Mouse (Mus musculus): Measurements from ENCODE around the gene Bzw1. TPM values are rescaled to one million over a fixed set of nuclear protein-coding genes. Genes with fewer than 3 reads are reported as not detected.
"Not testable (repeated sequence)": the region's sequence is repeated elsewhere in the genome, so short reads cannot be mapped to it uniquely, and the experiment has no call there.

The Bzw1 gene
- polyA plus RNA-seq, 1 experiment from 2014 or later = 314 TPM

DNA sequence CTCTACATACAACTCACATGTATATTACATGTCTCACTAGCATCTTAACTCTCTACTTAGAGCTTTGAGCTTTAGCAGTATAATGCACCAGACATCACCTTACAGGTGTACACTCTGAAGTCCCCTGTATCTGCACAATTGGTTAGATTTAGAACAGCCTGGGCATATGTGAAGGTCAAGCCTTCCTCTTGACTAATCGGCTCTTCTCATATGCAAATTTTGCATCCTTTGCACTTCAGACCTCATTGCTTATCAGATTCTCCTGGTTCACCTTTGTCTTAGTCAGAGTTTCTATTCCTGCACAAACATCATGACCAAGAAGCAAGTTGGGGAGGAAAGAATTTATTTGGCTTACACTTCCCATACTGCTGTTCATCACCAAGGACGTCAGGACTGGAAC is 23.0 kb upstream of the Bzw1 start:
- no peak overlapping the region for H3K9ac ChIP-seq
- no peak overlapping the region for H3K4me3 ChIP-seq
- no peaks in the 10 kb centered on the region for H3K9me3 ChIP-seq
- WGBS = 70% methylated on average over 2 of the region's 2 CpGs
- no peaks in the 10 kb centered on the region for H3K27me3 ChIP-seq
- no peaks in the 10 kb centered on the region for H3K4me1 ChIP-seq (replicated peaks)
- no peak for ATAC-seq (ENCODE audit: low FRiP score, low read depth)
- H3K36me3 ChIP-seq = no peaks in the 10 kb centered on the region
- H3K27ac ChIP-seq (replicated peaks) = no peak overlapping the region
- H3K4me2 ChIP-seq = no peak overlapping the region

GRCm38 (mm10) chr1:58374266-58374665 is 18.4 kb upstream of the Bzw1 start:
- not testable (repeated sequence) for H3K4me3 ChIP-seq; H3K36me3 ChIP-seq; H3K9ac ChIP-seq; H3K27ac ChIP-seq (replicated peaks); H3K4me2 ChIP-seq; H3K27me3 ChIP-seq; ATAC-seq (ENCODE audit: low FRiP score, low read depth); H3K4me1 ChIP-seq (replicated peaks); H3K9me3 ChIP-seq
- WGBS = 91% methylated on average over 2 of the region's 2 CpGs

- no peak overlapping the region for H3K9ac ChIP-seq
- H3K4me3 ChIP-seq = no peak overlapping the region
- H3K36me3 ChIP-seq = no peaks in the 10 kb centered on the region
- H3K4me1 ChIP-seq (replicated peaks) = no peaks in the 10 kb centered on the region
- H3K27me3 ChIP-seq = no peaks in the 10 kb centered on the region
- no peak overlapping the region for H3K4me2 ChIP-seq
- H3K9me3 ChIP-seq = no peaks in the 10 kb centered on the region
- WGBS = 81% methylated on average over 3 of the region's 3 CpGs
- H3K27ac ChIP-seq (replicated peaks) = no peak overlapping the region
- no peak for ATAC-seq (ENCODE audit: low FRiP score, low read depth)
Measured at GRCm38 (mm10) chr1:58375574-58376147, 17.0 kb upstream of the Bzw1 start.

- Histone ChIP-seq H3K4me2 (no peak overlapping the region), H3K4me3 (no peak overlapping the region), H3K36me3 (no peaks in the 10 kb centered on the region), H3K27me3 (no peaks in the 10 kb centered on the region), H3K4me1 (replicated peaks) (no peaks in the 10 kb centered on the region), H3K27ac (replicated peaks) (no peak overlapping the region), H3K9me3 (no peaks in the 10 kb centered on the region), H3K9ac (no peak overlapping the region)
- WGBS = 87% methylated on average over 5 of the region's 5 CpGs
- no peak for ATAC-seq (ENCODE audit: low FRiP score, low read depth)
Measured at GRCm38 (mm10) chr1:58382586-58383281, 10.0 kb upstream of the Bzw1 start.

DNA sequence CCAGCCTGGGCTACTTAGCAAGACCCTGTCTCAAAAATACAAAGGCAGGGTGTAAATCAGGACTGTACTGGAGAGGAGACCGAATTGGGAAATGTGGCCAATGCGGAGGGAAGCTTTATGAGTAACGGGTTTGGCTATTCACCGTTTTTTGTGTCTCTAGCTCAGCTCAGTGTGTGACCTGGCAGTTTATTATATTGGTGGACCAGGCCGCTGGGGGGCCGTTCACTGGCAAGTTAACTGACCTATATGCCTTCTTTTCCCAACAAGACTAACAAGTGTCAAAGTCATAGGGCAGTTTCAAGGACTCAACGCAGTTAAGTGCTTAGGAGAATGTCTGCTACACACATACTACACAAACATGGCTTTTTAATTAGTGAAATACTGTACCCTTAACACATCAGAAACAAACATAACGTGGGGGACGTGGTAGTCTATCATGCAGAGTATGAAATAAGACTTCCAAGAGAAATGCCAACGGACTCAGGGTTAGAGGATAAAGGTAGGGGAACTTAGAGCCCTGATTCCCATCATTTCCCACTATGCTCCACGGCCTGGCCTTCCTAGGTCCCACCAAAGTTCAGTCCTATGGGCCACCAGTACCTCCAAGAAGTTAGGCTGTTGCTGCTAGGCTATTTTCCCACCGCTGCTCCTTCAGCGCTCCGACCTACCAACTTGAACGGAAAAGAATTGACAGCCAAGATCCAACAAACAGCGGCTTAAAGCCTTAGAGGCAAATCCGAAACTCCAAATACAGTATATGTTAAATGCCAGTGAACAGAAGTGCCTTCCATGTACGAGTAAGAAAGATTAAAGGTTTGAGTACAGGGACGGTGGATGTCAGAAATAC is 1.1 kb upstream of the Bzw1 start:
- H3K4me1 ChIP-seq (replicated peaks) = peaks cover 29% of the 10 kb centered on the region
- H3K9me3 ChIP-seq = no peaks in the 10 kb centered on the region
- WGBS = 43% methylated on average over 19 of the region's 19 CpGs
- peak overlapping the region; percentile 99 for H3K27ac ChIP-seq (replicated peaks)
- no peaks in the 10 kb centered on the region for H3K27me3 ChIP-seq
- peak overlapping the region; percentile 88 for H3K4me3 ChIP-seq
- H3K9ac ChIP-seq = peak overlapping the region; percentile 93
- ATAC-seq (ENCODE audit: low FRiP score, low read depth) = no peak
- H3K4me2 ChIP-seq = peak overlapping the region; percentile 77
- H3K36me3 ChIP-seq = peaks cover 20% of the 10 kb centered on the region

GRCm38 (mm10) chr1:58392268-58392651 is 438 bp upstream of the Bzw1 start:
- Histone ChIP-seq H3K9me3 (no peaks in the 10 kb centered on the region), H3K27ac (replicated peaks) (peak overlapping the region; percentile 99), H3K4me2 (peak overlapping the region; percentile 77), H3K27me3 (no peaks in the 10 kb centered on the region), H3K4me1 (replicated peaks) (peaks cover 29% of the 10 kb centered on the region), H3K36me3 (peaks cover 25% of the 10 kb centered on the region), H3K4me3 (peak overlapping the region; percentile 88), H3K9ac (peak overlapping the region; percentile 93)
- ATAC-seq (ENCODE audit: low FRiP score, low read depth) = no peak
- under 1% methylated on average over 16 of the region's 16 CpGs for WGBS

DNA sequence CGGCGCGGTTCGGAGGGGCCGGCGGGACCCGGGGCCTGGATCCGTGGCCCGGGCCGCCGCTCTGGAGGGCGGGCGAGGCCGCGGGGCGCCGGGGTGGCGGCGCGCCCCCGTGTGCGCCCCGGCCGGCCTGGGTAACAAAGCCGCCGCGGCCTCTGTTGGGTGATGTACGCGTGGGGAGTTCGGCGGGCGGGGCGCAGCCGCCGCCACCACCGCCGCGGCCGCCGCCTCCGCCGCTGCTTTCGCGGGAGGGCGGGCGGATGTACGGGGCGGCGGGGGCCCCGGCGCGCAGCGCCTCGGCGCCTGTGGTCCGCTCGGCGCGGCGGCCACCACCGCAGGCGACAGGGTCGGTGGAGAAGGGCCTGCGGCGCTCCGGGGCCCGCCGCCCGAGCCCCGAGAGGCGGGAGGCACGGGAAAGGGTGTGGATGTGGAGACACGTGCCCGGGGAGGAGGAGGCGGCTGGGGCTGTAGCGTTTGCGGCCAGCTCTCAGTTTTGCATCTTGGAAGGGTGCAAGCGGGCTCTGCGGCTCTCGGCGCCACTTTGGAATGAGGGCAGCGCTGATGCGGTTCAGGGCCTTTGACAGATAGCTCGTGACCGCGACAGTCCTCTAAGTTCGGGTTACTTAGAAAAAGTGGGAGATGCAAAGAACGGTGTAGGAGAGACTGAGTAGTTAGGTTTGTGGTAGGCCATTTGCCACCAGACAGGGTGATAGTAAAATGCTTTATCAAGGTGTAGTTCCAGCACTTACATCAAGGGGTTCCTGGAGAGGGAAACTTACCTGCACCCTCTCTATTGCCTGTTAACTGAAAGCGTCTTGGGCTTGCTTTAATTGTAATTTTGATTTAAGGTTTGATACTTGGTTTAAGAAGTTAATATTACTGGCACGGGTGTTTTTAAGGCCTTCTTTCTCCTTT is 842 bp downstream of the Bzw1 start:
- H3K4me1 ChIP-seq (replicated peaks) = peaks cover 29% of the 10 kb centered on the region
- H3K36me3 ChIP-seq = peaks cover 37% of the 10 kb centered on the region
- ATAC-seq (ENCODE audit: low FRiP score, low read depth) = peak; percentile 63
- peak overlapping the region; percentile 77 for H3K4me2 ChIP-seq
- WGBS = under 1% methylated on average over 76 of the region's 90 CpGs
- no peaks in the 10 kb centered on the region for H3K27me3 ChIP-seq
- no peaks in the 10 kb centered on the region for H3K9me3 ChIP-seq
- H3K9ac ChIP-seq = peak overlapping the region; percentile 93
- peak overlapping the region; percentile 88 for H3K4me3 ChIP-seq
- H3K27ac ChIP-seq (replicated peaks) = peak overlapping the region; percentile 99

- peaks cover 29% of the 10 kb centered on the region for H3K4me1 ChIP-seq (replicated peaks)
- H3K9ac ChIP-seq = no peak overlapping the region
- no peaks in the 10 kb centered on the region for H3K9me3 ChIP-seq
- ATAC-seq (ENCODE audit: low FRiP score, low read depth) = no peak
- peaks cover 54% of the 10 kb centered on the region for H3K36me3 ChIP-seq
- H3K4me2 ChIP-seq = no peak overlapping the region
- H3K27me3 ChIP-seq = no peaks in the 10 kb centered on the region
- H3K27ac ChIP-seq (replicated peaks) = no peak overlapping the region
- WGBS = 91% methylated on average over 3 of the region's 3 CpGs
- no peak overlapping the region for H3K4me3 ChIP-seq
Measured at GRCm38 (mm10) chr1:58395341-58395740, 2.6 kb downstream of the Bzw1 start.

DNA sequence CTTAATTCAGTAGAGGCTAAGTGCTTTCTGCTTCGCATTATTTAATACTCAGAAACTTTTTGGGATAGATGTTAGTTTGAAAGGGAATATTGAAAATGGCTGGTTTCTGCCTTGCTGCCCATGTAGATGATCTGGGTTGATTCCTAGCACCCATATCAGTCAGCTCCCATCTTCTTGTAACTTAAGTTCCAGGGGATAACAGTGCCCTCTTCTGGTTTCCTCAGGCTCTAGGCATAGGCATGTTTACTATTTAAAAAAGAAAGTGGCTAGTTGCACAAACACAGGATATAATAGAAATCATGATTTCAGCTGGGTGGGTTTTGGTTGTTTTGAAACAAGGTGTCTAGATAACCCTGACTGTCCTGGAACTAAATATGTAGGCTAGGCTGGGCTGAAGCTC is 3.5 kb downstream of the Bzw1 start:
- Histone ChIP-seq H3K27ac (replicated peaks) (no peak overlapping the region), H3K27me3 (no peaks in the 10 kb centered on the region), H3K4me2 (no peak overlapping the region), H3K9ac (no peak overlapping the region), H3K4me3 (no peak overlapping the region), H3K9me3 (no peaks in the 10 kb centered on the region), H3K36me3 (peaks cover 62% of the 10 kb centered on the region), H3K4me1 (replicated peaks) (peaks cover 26% of the 10 kb centered on the region)
- no peak for ATAC-seq (ENCODE audit: low FRiP score, low read depth)
- WGBS = 92% methylated on average over 1 of the region's 1 CpGs

GRCm38 (mm10) chr1:58397731-58398130 is 5.0 kb downstream of the Bzw1 start:
- no peak for ATAC-seq (ENCODE audit: low FRiP score, low read depth)

DNA sequence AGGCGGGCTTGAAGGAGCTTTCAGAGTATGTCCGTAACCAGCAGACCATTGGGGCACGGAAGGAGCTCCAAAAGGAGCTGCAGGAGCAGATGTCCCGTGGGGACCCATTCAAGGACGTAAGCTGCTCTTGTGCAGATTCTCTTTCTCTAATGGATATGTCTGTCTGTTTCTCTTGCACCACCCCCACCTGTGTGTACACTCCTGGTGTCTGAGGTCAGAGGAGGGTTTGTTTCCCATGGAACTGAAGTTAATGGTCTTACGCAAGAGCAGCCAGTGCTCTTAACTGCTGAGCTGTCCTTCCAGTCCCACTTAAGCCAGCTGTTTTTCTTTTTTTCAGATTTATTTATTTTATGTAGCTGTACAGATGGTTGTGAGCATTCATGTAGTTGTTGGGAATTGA is 8.7 kb downstream of the Bzw1 start:
- no peak for ATAC-seq (ENCODE audit: low FRiP score, low read depth)
- Histone ChIP-seq H3K36me3 (peaks cover 85% of the 10 kb centered on the region), H3K9me3 (no peaks in the 10 kb centered on the region), H3K27me3 (no peaks in the 10 kb centered on the region), H3K9ac (no peak overlapping the region), H3K27ac (replicated peaks) (no peak overlapping the region), H3K4me3 (no peak overlapping the region), H3K4me2 (no peak overlapping the region), H3K4me1 (replicated peaks) (no peaks in the 10 kb centered on the region)
- 91% methylated on average over 6 of the region's 6 CpGs for WGBS

More at GRCm38 (mm10) chr1:58397731-58398130, 5.0 kb downstream of the Bzw1 start:
- WGBS = 94% methylated on average over 6 of the region's 6 CpGs
- no peak overlapping the region for H3K4me2 ChIP-seq
- H3K27me3 ChIP-seq = no peaks in the 10 kb centered on the region
- H3K27ac ChIP-seq (replicated peaks) = no peak overlapping the region
- H3K36me3 ChIP-seq = peaks cover 77% of the 10 kb centered on the region
- H3K9ac ChIP-seq = no peak overlapping the region
- no peaks in the 10 kb centered on the region for H3K9me3 ChIP-seq
- H3K4me1 ChIP-seq (replicated peaks) = peaks cover 18% of the 10 kb centered on the region
- no peak overlapping the region for H3K4me3 ChIP-seq
